Mouse (Mus musculus) regulatory T cell (primary cell): ENCODE measurements around the gene Vmn2r118.

Source experiments
- in situ Hi-C: fragments of 300-600 bp; cut with MboI, MseI; formaldehyde crosslinking; loops from one replicate; pipeline ENCODE4 v1.15.1; 2025; ENCODE audit warnings: high pct_unique_total_duplicates

Gene Vmn2r118

GRCm38 (mm10) chr17:55625092-55625491 is at the start of gene Vmn2r118:
Gene Vmn2r118, minus strand, starts transcription at chr17:55625192.
- in situ Hi-C loops: no loop called here

DNA sequence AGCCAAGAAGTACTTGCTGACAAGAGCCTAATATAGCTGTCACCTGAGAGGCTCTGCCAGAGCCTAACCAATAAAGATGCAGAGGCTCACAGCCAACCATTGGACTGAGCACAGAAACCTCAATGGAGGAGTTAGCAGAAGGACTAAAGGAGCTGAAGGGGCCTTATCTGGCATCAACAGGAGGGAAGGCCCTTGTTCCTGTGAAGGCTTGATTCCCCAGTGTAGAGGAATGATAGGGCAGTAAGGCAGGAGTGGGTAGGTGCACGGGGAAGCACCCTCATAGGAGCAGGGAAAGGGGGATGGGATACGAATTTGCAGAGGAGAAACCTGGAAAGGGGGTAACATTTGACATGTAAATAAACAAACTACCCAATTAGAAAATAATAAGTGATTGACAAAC is 36.1 kb upstream of the Vmn2r118 start:
- in situ Hi-C loops: no loop called here

DNA sequence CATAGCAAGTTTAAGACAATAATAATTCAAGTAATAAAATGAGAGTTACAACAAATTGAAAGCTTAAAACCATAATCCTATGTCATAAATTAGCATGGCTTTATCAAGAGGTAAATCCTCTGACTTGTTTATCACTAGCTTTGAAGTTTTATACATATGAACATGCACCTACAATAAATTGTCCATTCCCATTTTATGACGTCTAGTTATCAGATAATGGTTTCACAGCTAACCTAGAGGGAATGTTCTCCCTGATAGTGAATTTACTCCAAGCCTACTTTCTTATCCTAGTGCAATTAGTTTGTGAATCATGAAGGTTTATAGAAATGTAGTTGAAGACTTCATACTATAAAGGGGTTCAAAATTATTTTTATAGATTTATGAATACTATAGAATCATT is 34.2 kb downstream of the Vmn2r118 start:
- in situ Hi-C loops: no loop called here

DNA sequence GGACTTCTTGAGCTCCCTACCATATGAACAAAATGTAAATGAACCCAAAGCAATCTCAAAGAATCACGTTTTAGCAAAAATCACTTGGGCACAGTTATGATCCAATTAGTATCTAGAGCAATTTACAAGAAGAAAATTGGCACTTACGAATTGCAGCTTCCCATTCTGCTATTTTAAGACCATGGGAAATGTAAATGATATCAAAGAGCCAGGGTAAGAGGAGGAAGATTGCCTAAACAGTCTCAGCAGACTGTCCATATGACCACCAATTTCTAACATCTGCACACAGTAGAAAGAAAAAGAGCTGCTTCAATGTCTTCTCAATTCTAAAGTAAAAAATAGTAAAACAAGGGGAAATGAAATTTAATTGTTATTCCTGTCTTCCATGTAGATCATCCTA is 63.2 kb downstream of the Vmn2r118 start:
- in situ Hi-C loops: no loop called here

GRCm38 (mm10) chr17:55548476-55548875 is 76.5 kb downstream of the Vmn2r118 start:
- in situ Hi-C loops: no loop called here
